Mouse (Mus musculus) CH12.LX (cell line): ENCODE measurements around the gene Cacna1s. TPM values are rescaled to one million over a fixed set of nuclear protein-coding genes. Genes with fewer than 3 reads are reported as not detected.

Experiments used
- DNase-seq: peaks from one replicate; pipeline ENCODE4 v3.0.0-alpha.2; 2013; ENCODE audit errors: extremely low read depth
- H3K27ac ChIP-seq: 2 replicates; pipeline ENCODE4 v1.5.1; 2012; ENCODE audit warnings: low read depth, mild to moderate bottlenecking, control low read depth, moderate library complexity; ENCODE audit not compliant: insufficient read depth
- H3K27me3 ChIP-seq: replicated peaks from 2 replicates; pipeline ENCODE3; 2012; ENCODE audit warnings: inconsistent platforms
- H3K36me3 ChIP-seq, 2 experiments: replicated peaks in 1 of 2; 2 replicates each; pipeline versions ENCODE3 to v1.6.1; 2012; ENCODE audit warnings: inconsistent platforms in 1 of 2, low read length in 1 of 2, mild to moderate bottlenecking in 1 of 2, mixed read lengths in 1 of 2, moderate library complexity in 1 of 2; ENCODE audit not compliant: control insufficient read depth in 1 of 2, insufficient read depth in 1 of 2
- H3K4me1 ChIP-seq, 2 experiments: 2 replicates each; pipeline ENCODE4 v1.6.1; 2012; ENCODE audit warnings: inconsistent platforms in 1 of 2, moderate library complexity in 1 of 2; ENCODE audit not compliant: insufficient read depth in 2 of 2, control insufficient read depth in 1 of 2
- H3K4me2 ChIP-seq: 2 replicates; pipeline ENCODE4 v1.6.1; 2012; ENCODE audit warnings: low read depth, mild to moderate bottlenecking, control low read depth; ENCODE audit not compliant: poor library complexity, insufficient read depth, severe bottlenecking
- H3K4me3 ChIP-seq, 3 experiments: fragments of 150-350 bp in 1 of 3; sonication (generic) in 1 of 3; replicated peaks in 1 of 3; 2 replicates each; pipeline versions ENCODE3 to v1.5.1; 2011 to 2012; ENCODE audit warnings: low read depth in 2 of 3, low read length in 2 of 3, mild to moderate bottlenecking in 2 of 3, moderate library complexity in 2 of 3, control low read depth in 1 of 3, improper control_type of control experiment in 1 of 3, inconsistent platforms in 1 of 3, mixed read lengths in 1 of 3; ENCODE audit not compliant: poor library complexity in 1 of 3
- H3K79me2 ChIP-seq: replicated peaks from 2 replicates; pipeline ENCODE4 v1.6.1; 2012; ENCODE audit warnings: mild to moderate bottlenecking, moderate library complexity; ENCODE audit not compliant: control insufficient read depth, poor library complexity, insufficient read depth, severe bottlenecking; ENCODE audit errors: extremely low read depth
- H3K9ac ChIP-seq: 2 replicates; pipeline ENCODE4 v1.6.1; 2012; ENCODE audit warnings: low read depth, mild to moderate bottlenecking, control low read depth, moderate library complexity; ENCODE audit not compliant: insufficient read depth
- H3K9me3 ChIP-seq: replicated peaks from 2 replicates; pipeline ENCODE3; 2012; ENCODE audit warnings: low read length, inconsistent platforms, mixed read lengths
- BHLHE40 ChIP-seq: IDR thresholded peaks from 2 replicates; pipeline ENCODE4 v1.6.1; 2011; ENCODE audit warnings: mild to moderate bottlenecking, low read depth, low read length, improper control_type of control experiment
- CHD1 ChIP-seq: IDR thresholded peaks from 2 replicates; pipeline ENCODE4 v1.6.1; 2012; ENCODE audit warnings: low read depth, low read length, improper control_type of control experiment, inconsistent platforms
- CTCF ChIP-seq, 2 experiments: IDR thresholded peaks in 1 of 2; conservative IDR thresholded peaks in 1 of 2; 2 replicates each; pipeline ENCODE4 v1.5.1; 2011 to 2012; ENCODE audit warnings: low read depth in 2 of 2, low read length in 2 of 2, improper control_type of control experiment in 1 of 2, inconsistent platforms in 1 of 2, mild to moderate bottlenecking in 1 of 2, moderate library complexity in 1 of 2
- ELF1 ChIP-seq: IDR thresholded peaks from 2 replicates; pipeline ENCODE4 v1.6.1; 2014; ENCODE audit warnings: low read depth, mild to moderate bottlenecking, inconsistent platforms, low read length, improper control_type of control experiment
- EP300 ChIP-seq: IDR thresholded peaks from 2 replicates; pipeline ENCODE4 v1.6.1; 2011; ENCODE audit warnings: low read length, improper control_type of control experiment
- HCFC1 ChIP-seq: IDR thresholded peaks from 2 replicates; pipeline ENCODE4 v1.6.1; 2012; ENCODE audit warnings: low read depth, mild to moderate bottlenecking, inconsistent platforms, low read length, improper control_type of control experiment
- IRF4 ChIP-seq: IDR thresholded peaks from 2 replicates; pipeline ENCODE4 v1.6.1; 2014; ENCODE audit warnings: low read depth, mild to moderate bottlenecking, inconsistent platforms, low read length, improper control_type of control experiment
- JUN ChIP-seq: IDR thresholded peaks from 2 replicates; pipeline ENCODE4 v1.6.1; 2011; ENCODE audit warnings: low read depth, mild to moderate bottlenecking, low read length, improper control_type of control experiment, moderate library complexity; ENCODE audit not compliant: insufficient read depth
- KAT2A ChIP-seq: IDR thresholded peaks from 2 replicates; pipeline ENCODE4 v1.6.1; 2012; ENCODE audit warnings: low read length, improper control_type of control experiment, inconsistent platforms; ENCODE audit not compliant: insufficient replicate concordance
- MAZ ChIP-seq: IDR thresholded peaks from 2 replicates; pipeline ENCODE4 v1.6.1; 2012; ENCODE audit warnings: low read depth, mild to moderate bottlenecking, inconsistent platforms, low read length, improper control_type of control experiment, moderate library complexity
- PAX5 ChIP-seq: IDR thresholded peaks from 2 replicates; pipeline ENCODE4 v1.6.1; 2012; ENCODE audit warnings: low read length, inconsistent platforms, mixed read lengths
- POLR2A ChIP-seq: IDR thresholded peaks from 2 replicates; pipeline ENCODE4 v1.6.1; 2011; ENCODE audit warnings: low read depth, mild to moderate bottlenecking, improper control_type of control experiment, low read length
- RCOR1 ChIP-seq: conservative IDR thresholded peaks from 2 replicates; pipeline ENCODE4 v1.6.1; 2012; ENCODE audit warnings: low read depth, mild to moderate bottlenecking, inconsistent platforms, low read length, improper control_type of control experiment
- USF1 ChIP-seq: IDR thresholded peaks from 2 replicates; pipeline ENCODE4 v1.6.1; 2014; ENCODE audit warnings: low read depth, mild to moderate bottlenecking, inconsistent platforms, low read length, improper control_type of control experiment
- USF2 ChIP-seq: conservative IDR thresholded peaks from 2 replicates; pipeline ENCODE4 v1.6.1; 2011; ENCODE audit warnings: low read depth, low read length, improper control_type of control experiment
- ZC3H11A ChIP-seq: IDR thresholded peaks from 2 replicates; pipeline ENCODE4 v1.6.1; 2012; ENCODE audit warnings: low read depth, mild to moderate bottlenecking, inconsistent platforms, low read length, improper control_type of control experiment
- dilution Hi-C: fragments of 300-500 bp; cut with MboI; formaldehyde crosslinking; loops from 2 replicates; pipeline ENCODE4 v1.14.3; 2020; ENCODE audit warnings: low sequenced_read_pairs; ENCODE audit not compliant: extremely low pct_unique_long_range_greater_than_20kb, extremely low pct_ligation_motif_present
- in situ Hi-C: fragments of 300-500 bp; cut with MboI; formaldehyde crosslinking; loops from 3 replicates; pipeline ENCODE4 v1.14.3; 2019; ENCODE audit warnings: low sequenced_read_pairs, low pct_ligation_motif_present, low pct_unique_long_range_greater_than_20kb, mixed read lengths
- polyA plus RNA-seq: library from polyadenylated mRNA; unstranded; fragments of >175 nt; gene quantifications from 2 replicates; pipeline ENCODE4 v1.2.1, GENCODE M21; 2012; ENCODE audit warnings: low read depth; ENCODE audit not compliant: insufficient read length
- total RNA-seq, 2 experiments: library from RNA; depleted of rRNA; stranded (reverse); fragments of 300-350 nt in 1 of 2; fragments of >200 nt in 1 of 2; gene quantifications; 2 replicates each; pipeline ENCODE4 v1.2.3; 2012 to 2014

Cacna1s gene
- total and polyA plus RNA-seq, 3 experiments = 33.9 to 90.0 (median 61.7) TPM

GRCm38 (mm10) chr1:136010247-136010646 is 42.3 kb upstream of the Cacna1s start:
- Histone ChIP-seq H3K27me3 (peaks cover 14% of the 10 kb centered on the region), H3K79me2 (no peaks in the 10 kb centered on the region), H3K9me3 (no peaks in the 10 kb centered on the region), H3K27ac (no peak overlapping the region), H3K36me3 (no peaks in the 10 kb centered on the region), H3K4me2 (no peak overlapping the region), H3K9ac (no peak overlapping the region), H3K4me1 (peaks cover 0 to 11% of the 10 kb centered on the region in 2 experiments; a peak in 1 of 4 replicates), H3K4me3 (no peak overlapping the region)
- dilution Hi-C loops = no loop called here
- TF ChIP-seq RCOR1 (no peak), ELF1 (no peak), IRF4 (no peak), POLR2A (no peak), MAZ (no peak), ZC3H11A (no peak), HCFC1 (no peak), USF2 (no peak)
- in situ Hi-C loops = no loop called here
- no peak for DNase-seq

GRCm38 (mm10) chr1:136013513-136013912 is 39.0 kb upstream of the Cacna1s start:
- DNase-seq = no peak
- Histone ChIP-seq H3K9me3 (no peaks in the 10 kb centered on the region), H3K27ac (no peak overlapping the region), H3K4me2 (no peak overlapping the region), H3K4me1 (peaks cover 3 to 16% of the 10 kb centered on the region in 2 experiments), H3K4me3 (no peak overlapping the region), H3K27me3 (peaks cover 4% of the 10 kb centered on the region), H3K36me3 (no peaks in the 10 kb centered on the region), H3K79me2 (no peaks in the 10 kb centered on the region), H3K9ac (no peak overlapping the region)
- in situ Hi-C loops = no loop called here
- TF ChIP-seq USF1 = no peak
- TF ChIP-seq PAX5 = no peak
- TF ChIP-seq BHLHE40 = no peak
- TF ChIP-seq MAZ = no peak
- TF ChIP-seq JUN = no peak
- TF ChIP-seq CHD1 = no peak
- no peak for TF ChIP-seq EP300
- TF ChIP-seq RCOR1 = no peak
- no peak for TF ChIP-seq ZC3H11A
- no peak for TF ChIP-seq ELF1
- no peak for TF ChIP-seq KAT2A
- TF ChIP-seq CTCF (conservative IDR thresholded peaks at IDR 0.05 in 1 of 2, IDR thresholded peaks at IDR 0.05 in 1 of 2; ENCODE audit: low read depth in 2 of 2, low read length in 2 of 2) = no peak
- no peak for TF ChIP-seq POLR2A
- dilution Hi-C loops = no loop called here
